Mouse (Mus musculus): ENCODE results near the gene Ryk. TPM values are rescaled to one million over a fixed set of nuclear protein-coding genes. Genes with fewer than 3 reads are reported as not detected.
"Not testable (repeated sequence)": the region's sequence is repeated elsewhere in the genome, so short reads cannot be mapped to it uniquely, and the experiment has no call there.

Gene Ryk
- polyA plus RNA-seq, 1 experiment from 2014 or later = 17.7 TPM

- peaks cover 12% of the 10 kb centered on the region; the same call in 1 of the 2 replicates for H3K36me3 ChIP-seq (ENCODE audit: control insufficient read depth, insufficient read depth, low read length)
- no peak overlapping the region for H3K4me2 ChIP-seq (ENCODE audit: low read depth, low read length)
- H3K27ac ChIP-seq (ENCODE audit: low read length) = no peak overlapping the region
- ATAC-seq (ENCODE audit: insufficient read depth, low FRiP score) = no peak
- 81% methylated on average over 11 of the region's 11 CpGs for WGBS
- H3K4me1 ChIP-seq (ENCODE audit: control insufficient read depth, insufficient read depth, low read length) = no peaks in the 10 kb centered on the region
- no peaks in the 10 kb centered on the region for H3K9me3 ChIP-seq (replicated peaks; ENCODE audit: control insufficient read depth, low read length)
- H3K27me3 ChIP-seq (ENCODE audit: control insufficient read depth, insufficient read depth, low read length) = no peaks in the 10 kb centered on the region
- H3K4me3 ChIP-seq (replicated peaks; ENCODE audit: low read length) = no peak overlapping the region
- no peak overlapping the region for H3K9ac ChIP-seq (ENCODE audit: low read length)
Measured at GRCm38 (mm10) chr9:102907521-102908246, 73.0 kb downstream of the Ryk start.

GRCm38 (mm10) chr9:102911526-102911925 is 76.8 kb downstream of the Ryk start:
- no peaks in the 10 kb centered on the region for H3K9me3 ChIP-seq (replicated peaks; ENCODE audit: control insufficient read depth, low read length)
- H3K4me1 ChIP-seq (ENCODE audit: control insufficient read depth, insufficient read depth, low read length) = no peaks in the 10 kb centered on the region
- ATAC-seq (ENCODE audit: insufficient read depth, low FRiP score) = no peak
- no peak overlapping the region for H3K4me3 ChIP-seq (replicated peaks; ENCODE audit: low read length)
- H3K27me3 ChIP-seq (ENCODE audit: control insufficient read depth, insufficient read depth, low read length) = no peaks in the 10 kb centered on the region
- H3K27ac ChIP-seq (ENCODE audit: low read length) = no peak overlapping the region
- no peak overlapping the region for H3K9ac ChIP-seq (ENCODE audit: low read length)
- 94% methylated on average over 3 of the region's 3 CpGs for WGBS
- H3K36me3 ChIP-seq (ENCODE audit: control insufficient read depth, insufficient read depth, low read length) = peaks cover 6% of the 10 kb centered on the region; the same call in 1 of the 2 replicates
- no peak overlapping the region for H3K4me2 ChIP-seq (ENCODE audit: low read depth, low read length)

- no peak for ATAC-seq (ENCODE audit: insufficient read depth, low FRiP score)
- no peak overlapping the region for H3K4me3 ChIP-seq (replicated peaks; ENCODE audit: low read length)
- H3K4me2 ChIP-seq (ENCODE audit: low read depth, low read length) = no peak overlapping the region
- WGBS = 89% methylated on average over 10 of the region's 10 CpGs
- H3K36me3 ChIP-seq (ENCODE audit: control insufficient read depth, insufficient read depth, low read length) = peaks cover 6% of the 10 kb centered on the region; the same call in 1 of the 2 replicates
- H3K27ac ChIP-seq (ENCODE audit: low read length) = no peak overlapping the region
- no peaks in the 10 kb centered on the region for H3K27me3 ChIP-seq (ENCODE audit: control insufficient read depth, insufficient read depth, low read length)
- no peaks in the 10 kb centered on the region for H3K4me1 ChIP-seq (ENCODE audit: control insufficient read depth, insufficient read depth, low read length)
- H3K9me3 ChIP-seq (replicated peaks; ENCODE audit: control insufficient read depth, low read length) = no peaks in the 10 kb centered on the region
- H3K9ac ChIP-seq (ENCODE audit: low read length) = no peak overlapping the region
Measured at GRCm38 (mm10) chr9:102912516-102913035, 77.9 kb downstream of the Ryk start.

- ATAC-seq (ENCODE audit: insufficient read depth, low FRiP score); H3K4me2 ChIP-seq (ENCODE audit: low read depth, low read length); H3K4me1 ChIP-seq (ENCODE audit: control insufficient read depth, insufficient read depth, low read length); H3K27me3 ChIP-seq (ENCODE audit: control insufficient read depth, insufficient read depth, low read length); H3K27ac ChIP-seq (ENCODE audit: low read length); H3K4me3 ChIP-seq (replicated peaks; ENCODE audit: low read length); H3K36me3 ChIP-seq (ENCODE audit: control insufficient read depth, insufficient read depth, low read length); H3K9ac ChIP-seq (ENCODE audit: low read length); H3K9me3 ChIP-seq (replicated peaks; ENCODE audit: control insufficient read depth, low read length): not testable (repeated sequence)
- WGBS = 83% methylated on average over 3 of the region's 3 CpGs
Measured at GRCm38 (mm10) chr9:102913597-102913996, 78.9 kb downstream of the Ryk start.

GRCm38 (mm10) chr9:102914583-102914982 is 79.9 kb downstream of the Ryk start:
- Histone ChIP-seq H3K4me1 (ENCODE audit: control insufficient read depth, insufficient read depth, low read length) (no peaks in the 10 kb centered on the region), H3K4me2 (ENCODE audit: low read depth, low read length) (no peak overlapping the region), H3K9ac (ENCODE audit: low read length) (no peak overlapping the region), H3K27me3 (ENCODE audit: control insufficient read depth, insufficient read depth, low read length) (no peaks in the 10 kb centered on the region), H3K9me3 (replicated peaks; ENCODE audit: control insufficient read depth, low read length) (no peaks in the 10 kb centered on the region), H3K4me3 (replicated peaks; ENCODE audit: low read length) (no peak overlapping the region), H3K27ac (ENCODE audit: low read length) (no peak overlapping the region), H3K36me3 (ENCODE audit: control insufficient read depth, insufficient read depth, low read length) (peaks cover 6% of the 10 kb centered on the region; the same call in 1 of the 2 replicates)
- 57% methylated on average over 1 of the region's 1 CpGs for WGBS
- ATAC-seq (ENCODE audit: insufficient read depth, low FRiP score) = no peak

GRCm38 (mm10) chr9:102915292-102915854 is 80.7 kb downstream of the Ryk start:
- WGBS = 66% methylated on average over 3 of the region's 3 CpGs
- Histone ChIP-seq H3K36me3 (ENCODE audit: control insufficient read depth, insufficient read depth, low read length) (no peaks in the 10 kb centered on the region), H3K4me1 (ENCODE audit: control insufficient read depth, insufficient read depth, low read length) (no peaks in the 10 kb centered on the region), H3K27ac (ENCODE audit: low read length) (no peak overlapping the region), H3K4me2 (ENCODE audit: low read depth, low read length) (no peak overlapping the region), H3K4me3 (replicated peaks; ENCODE audit: low read length) (no peak overlapping the region), H3K9me3 (replicated peaks; ENCODE audit: control insufficient read depth, low read length) (no peaks in the 10 kb centered on the region), H3K27me3 (ENCODE audit: control insufficient read depth, insufficient read depth, low read length) (no peaks in the 10 kb centered on the region), H3K9ac (ENCODE audit: low read length) (no peak overlapping the region)
- no peak for ATAC-seq (ENCODE audit: insufficient read depth, low FRiP score)

- Histone ChIP-seq H3K36me3 (ENCODE audit: control insufficient read depth, insufficient read depth, low read length) (no peaks in the 10 kb centered on the region), H3K4me2 (ENCODE audit: low read depth, low read length) (no peak overlapping the region), H3K27ac (ENCODE audit: low read length) (no peak overlapping the region), H3K9me3 (replicated peaks; ENCODE audit: control insufficient read depth, low read length) (no peaks in the 10 kb centered on the region), H3K4me3 (replicated peaks; ENCODE audit: low read length) (no peak overlapping the region), H3K9ac (ENCODE audit: low read length) (no peak overlapping the region), H3K27me3 (ENCODE audit: control insufficient read depth, insufficient read depth, low read length) (no peaks in the 10 kb centered on the region), H3K4me1 (ENCODE audit: control insufficient read depth, insufficient read depth, low read length) (no peaks in the 10 kb centered on the region)
- 93% methylated on average over 7 of the region's 7 CpGs for WGBS
- ATAC-seq (ENCODE audit: insufficient read depth, low FRiP score) = no peak
Measured at GRCm38 (mm10) chr9:102916076-102916475, 81.4 kb downstream of the Ryk start.

- H3K4me1 ChIP-seq (ENCODE audit: control insufficient read depth, insufficient read depth, low read length) = no peaks in the 10 kb centered on the region
- no peaks in the 10 kb centered on the region for H3K27me3 ChIP-seq (ENCODE audit: control insufficient read depth, insufficient read depth, low read length)
- WGBS = 79% methylated on average over 8 of the region's 8 CpGs
- H3K27ac ChIP-seq (ENCODE audit: low read length) = no peak overlapping the region
- H3K36me3 ChIP-seq (ENCODE audit: control insufficient read depth, insufficient read depth, low read length) = no peaks in the 10 kb centered on the region
- ATAC-seq (ENCODE audit: insufficient read depth, low FRiP score) = no peak
- no peak overlapping the region for H3K4me2 ChIP-seq (ENCODE audit: low read depth, low read length)
- no peaks in the 10 kb centered on the region for H3K9me3 ChIP-seq (replicated peaks; ENCODE audit: control insufficient read depth, low read length)
- H3K4me3 ChIP-seq (replicated peaks; ENCODE audit: low read length) = no peak overlapping the region
- H3K9ac ChIP-seq (ENCODE audit: low read length) = no peak overlapping the region
Measured at GRCm38 (mm10) chr9:102917532-102918129, 82.9 kb downstream of the Ryk start.

- H3K4me3 ChIP-seq (replicated peaks; ENCODE audit: low read length) = no peak overlapping the region
- H3K4me2 ChIP-seq (ENCODE audit: low read depth, low read length) = no peak overlapping the region
- H3K36me3 ChIP-seq (ENCODE audit: control insufficient read depth, insufficient read depth, low read length) = no peaks in the 10 kb centered on the region
- WGBS = 54% methylated on average over 5 of the region's 5 CpGs
- H3K27me3 ChIP-seq (ENCODE audit: control insufficient read depth, insufficient read depth, low read length) = no peaks in the 10 kb centered on the region
- H3K4me1 ChIP-seq (ENCODE audit: control insufficient read depth, insufficient read depth, low read length) = no peaks in the 10 kb centered on the region
- no peak overlapping the region for H3K9ac ChIP-seq (ENCODE audit: low read length)
- ATAC-seq (ENCODE audit: insufficient read depth, low FRiP score) = no peak
- no peak overlapping the region for H3K27ac ChIP-seq (ENCODE audit: low read length)
- no peaks in the 10 kb centered on the region for H3K9me3 ChIP-seq (replicated peaks; ENCODE audit: control insufficient read depth, low read length)
Measured at GRCm38 (mm10) chr9:102919486-102919885, 84.8 kb downstream of the Ryk start.
